Mouse (Mus musculus) forebrain, embryonic 15.5 days (tissue): Measurements from ENCODE around the gene Plxna1. TPM values are rescaled to one million over a fixed set of nuclear protein-coding genes. Genes with fewer than 3 reads are reported as not detected.

Experiments used
- ATAC-seq: fragments of 200-750 bp; cut with Nextera tagmentation; replicated peaks from 2 replicates; pipeline ENCODE4 v1.8.0; 2017; ENCODE audit warnings: mild to moderate bottlenecking, moderate TSS enrichment, moderate library complexity
- H3K27ac ChIP-seq: fragments of 300-500 bp; sonication (generic); replicated peaks from 2 replicates; pipeline ENCODE4 v1.5.1; 2015; ENCODE audit warnings: mild to moderate bottlenecking, inconsistent platforms
- H3K27me3 ChIP-seq: fragments of 300-500 bp; sonication (generic); 2 replicates; pipeline ENCODE4 v1.6.1; 2015; ENCODE audit warnings: inconsistent platforms
- H3K36me3 ChIP-seq: fragments of 300-500 bp; sonication (generic); 2 replicates; pipeline ENCODE4 v1.6.1; 2015; ENCODE audit warnings: mild to moderate bottlenecking, inconsistent platforms
- H3K4me1 ChIP-seq: fragments of 300-500 bp; sonication (generic); 2 replicates; pipeline ENCODE4 v1.6.1; 2015; ENCODE audit warnings: inconsistent platforms
- H3K4me2 ChIP-seq: fragments of 300-500 bp; sonication (generic); replicated peaks from 2 replicates; pipeline ENCODE4 v1.6.1; 2015; ENCODE audit warnings: mild to moderate bottlenecking, inconsistent platforms
- H3K4me3 ChIP-seq: fragments of 300-500 bp; sonication (generic); 2 replicates; pipeline ENCODE4 v1.5.1; 2015; ENCODE audit warnings: mild to moderate bottlenecking, inconsistent platforms
- H3K9ac ChIP-seq: fragments of 300-500 bp; sonication (generic); replicated peaks from 2 replicates; pipeline ENCODE4 v1.6.1; 2015; ENCODE audit warnings: mild to moderate bottlenecking, inconsistent platforms
- H3K9me3 ChIP-seq: fragments of 300-500 bp; sonication (generic); 2 replicates; pipeline ENCODE4 v1.6.1; 2016; ENCODE audit warnings: inconsistent platforms
- WGBS: fragments of 180-500 bp; shearing (Covaris S2); methylation state at CpG from one replicate; pipeline ENCODE4 v1.1.7; 2015; ENCODE audit warnings: mixed read lengths; 5-methylcytosine and 5-hydroxymethylcytosine counted together
- polyA plus RNA-seq: library from polyadenylated mRNA; unstranded; fragments of >200 nt; fragmentation: Nextera tagmentation; extraction: Ambion mirVana; gene quantifications from 2 replicates; pipeline ENCODE4 v1.2.1, GENCODE M21; 2015

The Plxna1 gene
- polyA plus RNA-seq, 1 experiment from 2014 or later: 45.7 TPM

DNA sequence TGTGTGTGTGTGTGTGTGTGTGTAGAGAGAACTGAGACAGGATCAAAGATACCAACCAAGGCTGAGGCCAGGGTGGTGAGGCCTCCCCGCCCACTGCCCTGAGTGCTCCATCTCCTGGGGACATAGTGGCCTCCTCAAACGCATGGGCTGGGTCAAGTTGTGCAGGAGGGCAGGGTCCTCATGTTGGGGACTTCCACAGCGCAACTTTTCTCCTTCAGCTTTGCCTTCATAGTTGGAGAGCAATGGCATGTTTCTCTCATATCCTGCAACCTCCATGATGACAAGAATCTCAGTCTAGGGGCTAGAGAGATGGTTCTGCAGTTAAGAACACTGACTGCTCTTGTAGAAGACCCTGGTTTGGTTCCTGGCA, 76.1 kb downstream of the Plxna1 start:
- peaks cover 6% of the 10 kb centered on the region; the same call in 1 of the 2 replicates for H3K4me1 ChIP-seq
- H3K4me2 ChIP-seq: no peak overlapping the region
- H3K9me3 ChIP-seq: no peaks in the 10 kb centered on the region
- ATAC-seq: no peak
- no peak overlapping the region for H3K4me3 ChIP-seq
- H3K9ac ChIP-seq: no peak overlapping the region
- no peak overlapping the region for H3K27ac ChIP-seq
- H3K27me3 ChIP-seq: no peaks in the 10 kb centered on the region
- 71% methylated on average over 3 of the region's 3 CpGs for WGBS
- H3K36me3 ChIP-seq: no peaks in the 10 kb centered on the region

- no peak overlapping the region for H3K4me3 ChIP-seq
- WGBS: 52% methylated on average over 9 of the region's 9 CpGs
- no peaks in the 10 kb centered on the region for H3K36me3 ChIP-seq
- no peak for ATAC-seq
- 0 out of 2 replicates have a peak, but pooled peaks cover 5% of the 10 kb centered on the region for H3K4me1 ChIP-seq
- H3K4me2 ChIP-seq: no peak overlapping the region
- H3K9ac ChIP-seq: no peak overlapping the region
- no peak overlapping the region for H3K27ac ChIP-seq
- H3K27me3 ChIP-seq: no peaks in the 10 kb centered on the region
- no peaks in the 10 kb centered on the region for H3K9me3 ChIP-seq
Observed at GRCm38 (mm10) chr6:89285561-89286285, 76.7 kb downstream of the Plxna1 start.

GRCm38 (mm10) chr6:89285116-89285515, 77.3 kb downstream of the Plxna1 start:
- Histone ChIP-seq H3K4me3 (no peak overlapping the region), H3K4me1 (0 out of 2 replicates have a peak, but pooled peaks cover 5% of the 10 kb centered on the region), H3K36me3 (no peaks in the 10 kb centered on the region), H3K9me3 (no peaks in the 10 kb centered on the region), H3K27ac (no peak overlapping the region), H3K9ac (no peak overlapping the region), H3K4me2 (no peak overlapping the region), H3K27me3 (no peaks in the 10 kb centered on the region)
- no peak for ATAC-seq

GRCm38 (mm10) chr6:89283095-89283494, 79.3 kb downstream of the Plxna1 start:
- no peak for ATAC-seq
- 91% methylated on average over 4 of the region's 4 CpGs for WGBS
- Histone ChIP-seq H3K36me3 (no peaks in the 10 kb centered on the region), H3K9ac (no peak overlapping the region), H3K9me3 (no peaks in the 10 kb centered on the region), H3K4me1 (0 out of 2 replicates have a peak, but pooled peaks cover 5% of the 10 kb centered on the region), H3K4me2 (no peak overlapping the region), H3K27ac (no peak overlapping the region), H3K27me3 (no peaks in the 10 kb centered on the region), H3K4me3 (no peak overlapping the region)

- ATAC-seq: no peak
- no peak overlapping the region for H3K27ac ChIP-seq
- H3K4me2 ChIP-seq: no peak overlapping the region
- H3K36me3 ChIP-seq: no peaks in the 10 kb centered on the region
- H3K4me3 ChIP-seq: no peak overlapping the region
- no peak overlapping the region for H3K9ac ChIP-seq
- H3K9me3 ChIP-seq: no peaks in the 10 kb centered on the region
- H3K4me1 ChIP-seq: 0 out of 2 replicates have a peak, but pooled peaks cover 5% of the 10 kb centered on the region
- WGBS: 64% methylated on average over 5 of the region's 5 CpGs
- no peaks in the 10 kb centered on the region for H3K27me3 ChIP-seq
Observed at GRCm38 (mm10) chr6:89282626-89283025, 79.8 kb downstream of the Plxna1 start.

DNA sequence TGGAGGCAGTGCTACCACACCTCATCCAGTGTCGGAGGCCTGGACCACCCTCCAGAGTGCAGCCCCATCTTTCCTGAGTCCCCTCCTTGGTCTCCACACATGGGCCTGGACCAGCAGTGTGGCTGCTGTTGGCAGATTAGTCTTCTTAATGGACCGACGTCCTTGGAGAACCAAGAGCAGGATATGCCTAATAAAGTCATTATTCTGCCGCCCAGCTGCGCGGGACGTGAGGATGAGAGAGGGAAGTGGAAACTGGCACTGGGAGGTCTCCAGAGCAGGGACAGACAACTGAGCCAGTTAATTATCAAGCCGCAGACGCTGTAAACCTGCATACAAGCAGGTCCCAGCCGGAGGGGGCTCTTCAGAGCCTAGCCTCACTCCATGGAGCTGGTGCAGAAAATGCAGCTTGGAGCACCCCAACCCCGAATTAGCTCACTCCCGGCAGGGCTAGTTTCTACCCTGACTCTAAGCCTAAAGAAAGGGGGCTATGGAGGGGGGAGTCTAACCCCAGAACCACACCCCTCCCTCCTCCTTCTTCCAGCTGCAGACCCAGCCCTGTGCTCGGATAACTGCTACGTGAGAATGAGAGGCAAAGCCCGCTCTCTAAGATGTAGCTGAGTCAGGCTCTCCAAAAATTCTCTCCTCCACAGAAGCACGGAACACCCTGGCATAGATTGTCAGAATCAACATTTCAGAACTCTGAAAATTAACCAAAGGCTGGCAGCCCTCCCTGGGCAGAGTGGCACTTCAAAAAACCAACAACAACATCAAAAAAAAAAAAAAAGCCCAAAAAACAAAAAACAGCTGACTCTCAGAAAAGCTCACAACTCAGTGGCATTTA, 80.7 kb downstream of the Plxna1 start:
- Histone ChIP-seq H3K27ac (no peak overlapping the region), H3K36me3 (no peaks in the 10 kb centered on the region), H3K4me1 (0 out of 2 replicates have a peak, but pooled peaks cover 5% of the 10 kb centered on the region), H3K27me3 (no peaks in the 10 kb centered on the region), H3K4me3 (no peak overlapping the region), H3K4me2 (no peak overlapping the region), H3K9ac (no peak overlapping the region), H3K9me3 (no peaks in the 10 kb centered on the region)
- 15% methylated on average over 16 of the region's 16 CpGs for WGBS
- peak; percentile 23 for ATAC-seq

- Histone ChIP-seq H3K4me3 (no peak overlapping the region), H3K9me3 (no peaks in the 10 kb centered on the region), H3K4me1 (0 out of 2 replicates have a peak, but pooled peaks cover 5% of the 10 kb centered on the region), H3K9ac (no peak overlapping the region), H3K27ac (no peak overlapping the region), H3K36me3 (no peaks in the 10 kb centered on the region), H3K27me3 (no peaks in the 10 kb centered on the region), H3K4me2 (no peak overlapping the region)
- WGBS: 86% methylated on average over 4 of the region's 4 CpGs
- ATAC-seq: no peak
Observed at GRCm38 (mm10) chr6:89280555-89280954, 81.9 kb downstream of the Plxna1 start.

- Histone ChIP-seq H3K36me3 (no peaks in the 10 kb centered on the region), H3K4me2 (no peak overlapping the region)
- ATAC-seq: no peak
Observed at GRCm38 (mm10) chr6:89271731-89272475, 90.5 kb downstream of the Plxna1 start.

GRCm38 (mm10) chr6:89267181-89267580, 95.2 kb downstream of the Plxna1 start:
- WGBS: 73% methylated on average over 5 of the region's 5 CpGs
- H3K9me3 ChIP-seq: no peaks in the 10 kb centered on the region
- no peak overlapping the region for H3K27ac ChIP-seq
- 0 out of 2 replicates have a peak, but pooled peaks cover 5% of the 10 kb centered on the region for H3K4me1 ChIP-seq
- no peak overlapping the region for H3K4me3 ChIP-seq
- no peak overlapping the region for H3K9ac ChIP-seq
- H3K27me3 ChIP-seq: no peaks in the 10 kb centered on the region
- H3K36me3 ChIP-seq: no peaks in the 10 kb centered on the region
- ATAC-seq: no peak
- no peak overlapping the region for H3K4me2 ChIP-seq

More at GRCm38 (mm10) chr6:89271731-89272475, 90.5 kb downstream of the Plxna1 start:
- Histone ChIP-seq H3K27ac (no peak overlapping the region), H3K4me1 (0 out of 2 replicates have a peak, but pooled peaks cover 5% of the 10 kb centered on the region), H3K9me3 (no peaks in the 10 kb centered on the region), H3K9ac (no peak overlapping the region), H3K27me3 (no peaks in the 10 kb centered on the region), H3K4me3 (no peak overlapping the region)
- WGBS: 64% methylated on average over 10 of the region's 10 CpGs
